Mouse (Mus musculus): Measurements from ENCODE around the gene Nr2e1.

The Nr2e1 gene

DNA sequence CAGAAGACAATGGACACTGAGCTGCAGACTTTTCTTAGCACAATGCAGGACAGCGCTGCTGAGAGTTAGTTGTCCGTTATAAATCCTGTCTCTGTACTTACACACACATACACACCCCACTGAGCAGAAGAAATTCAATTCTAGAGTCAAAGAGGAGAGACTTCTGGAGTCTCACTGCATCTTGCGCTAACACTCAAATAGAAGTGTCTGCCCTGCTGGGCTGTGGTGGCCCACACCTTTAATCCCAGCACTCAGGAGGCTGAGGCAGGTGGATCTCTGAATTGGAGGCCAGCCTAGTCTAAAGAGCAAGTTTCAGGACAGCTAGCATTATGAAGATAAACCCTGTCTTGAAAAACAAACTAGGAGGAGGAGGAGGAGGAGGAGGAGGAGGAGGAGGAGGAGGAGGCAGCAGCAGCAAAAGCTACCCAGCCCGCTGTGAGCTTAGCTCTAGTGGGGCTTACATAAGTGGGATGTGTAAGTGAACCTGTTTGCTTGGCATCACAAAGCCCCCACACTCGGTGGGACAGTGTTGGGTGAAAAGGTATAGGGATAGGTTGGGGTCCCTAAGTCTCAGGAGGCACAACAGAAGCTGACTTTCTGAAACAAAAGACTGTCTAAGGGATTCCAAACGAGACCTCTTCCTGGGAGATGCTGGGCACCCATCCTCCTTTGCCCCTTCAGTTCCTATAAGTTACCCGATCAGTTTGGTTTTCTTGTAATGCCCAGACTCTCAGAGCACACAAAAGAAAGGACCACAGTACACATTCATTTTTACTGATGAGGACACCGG, 4.7 kb upstream of the Nr2e1 start:
- DNase-seq (ENCODE audit: low spot score in 2 of 2), result no peak

DNA sequence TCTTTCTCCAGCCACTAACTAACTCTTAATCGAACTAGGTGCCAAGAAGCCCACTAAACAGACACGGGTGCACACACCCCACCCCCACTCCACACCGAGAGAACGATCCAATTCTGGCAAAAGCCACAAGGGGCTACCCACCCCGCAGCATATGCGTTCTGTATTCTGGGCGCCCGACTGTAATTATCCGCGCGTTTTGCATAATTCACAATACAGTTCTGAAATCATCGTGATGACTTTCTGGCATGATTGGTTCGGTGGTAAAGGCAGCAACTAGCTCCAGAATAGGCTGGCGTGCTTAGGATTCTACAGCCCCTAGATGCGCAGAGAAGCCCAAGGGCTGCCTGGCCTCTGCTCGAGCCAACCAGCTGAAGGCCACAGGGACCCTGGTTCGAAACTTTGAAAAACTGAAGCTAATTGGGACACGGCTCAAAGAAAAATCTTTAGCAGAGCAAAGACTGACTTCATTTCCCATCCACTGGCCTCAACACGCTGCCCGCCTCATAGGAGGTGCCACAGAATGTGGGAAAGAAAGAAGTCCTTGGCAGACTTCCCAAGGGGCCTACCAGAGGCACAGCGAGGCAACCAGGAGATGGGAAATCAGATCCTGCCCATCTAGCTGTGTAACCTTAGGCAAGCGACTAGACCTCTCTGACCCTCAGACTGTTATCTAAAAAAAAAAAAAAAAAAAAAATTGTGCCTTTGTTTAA, 2.3 kb upstream of the Nr2e1 start:
- DNase-seq (ENCODE audit: low spot score in 2 of 2), result no peak

DNA sequence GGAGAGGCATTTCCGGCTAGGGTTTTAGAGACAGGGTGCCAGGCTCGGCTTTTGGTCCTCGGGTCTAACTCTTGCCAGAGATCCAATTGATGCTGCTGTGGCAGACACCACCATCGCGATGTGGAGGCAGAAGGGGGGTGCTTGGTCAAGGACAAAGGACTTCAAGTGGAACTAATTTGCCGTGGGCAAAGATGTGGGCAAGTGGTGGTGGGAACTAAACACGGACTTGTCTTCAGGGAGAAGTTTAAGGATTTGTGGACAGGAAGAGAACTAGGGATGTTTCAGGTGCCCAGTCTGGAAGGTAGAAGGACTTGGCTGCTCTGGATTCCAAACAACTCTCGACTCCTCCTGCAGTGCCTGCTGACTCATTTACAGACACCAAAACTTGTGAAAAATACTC, 1.7 kb upstream of the Nr2e1 start:
- no peak for DNase-seq (ENCODE audit: low spot score in 2 of 2)

DNA sequence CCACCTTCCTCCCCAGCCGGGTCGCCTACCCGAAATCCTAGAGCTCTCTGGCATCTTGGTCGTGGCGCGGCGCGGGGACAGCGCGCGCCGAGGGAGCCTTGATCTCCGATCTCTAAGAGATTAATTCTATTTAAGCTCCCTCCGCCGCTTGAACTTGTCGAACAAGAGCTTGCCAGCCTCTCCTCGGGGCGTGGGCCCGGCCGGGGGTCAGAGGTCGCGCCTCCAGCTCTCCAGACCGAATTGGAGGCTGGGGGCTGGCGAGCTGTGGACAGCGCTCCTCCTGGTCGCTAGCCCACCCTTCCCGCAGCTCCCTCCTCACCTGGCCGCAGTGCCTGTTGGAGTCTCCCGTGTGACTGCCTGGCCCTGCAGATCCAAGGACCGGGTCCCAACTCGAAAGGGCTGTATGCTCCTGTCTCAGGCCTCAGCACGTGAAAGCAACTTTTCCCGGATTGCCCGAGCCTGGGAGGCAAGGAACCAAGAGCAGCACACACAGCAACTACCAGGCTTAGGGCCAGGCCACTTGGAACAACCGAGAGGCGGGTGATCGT, 1.1 kb upstream of the Nr2e1 start:
- DNase-seq (ENCODE audit: low spot score in 2 of 2), result no peak

DNA sequence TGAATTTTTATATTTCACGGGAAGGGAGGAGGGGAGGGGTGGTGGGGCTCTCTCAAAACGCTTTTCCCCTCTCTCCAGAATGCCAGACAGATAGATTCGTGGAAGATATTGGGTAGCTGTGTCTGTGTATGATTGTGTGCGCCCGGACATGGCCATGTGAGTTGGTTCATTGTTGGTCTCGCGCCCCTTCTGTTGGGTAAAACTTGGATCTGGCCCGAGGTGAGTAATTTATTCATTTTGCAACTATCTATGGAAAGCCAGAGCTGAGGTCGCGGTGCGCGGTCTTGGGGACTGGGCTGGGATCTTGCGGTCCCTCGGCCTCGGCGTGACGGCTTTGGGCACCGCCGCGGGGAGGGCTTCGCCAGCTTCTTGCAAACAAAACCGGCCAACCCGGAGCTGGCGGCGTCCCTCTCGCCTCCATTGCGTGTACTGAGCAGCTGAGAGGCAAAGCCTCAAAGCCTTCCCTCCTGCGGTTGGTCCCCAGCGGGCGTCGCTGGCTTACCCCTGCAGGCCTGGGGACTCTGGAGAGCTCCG, 537 bp upstream of the Nr2e1 start:
- DNase-seq (ENCODE audit: low spot score in 2 of 2), result no peak

DNA sequence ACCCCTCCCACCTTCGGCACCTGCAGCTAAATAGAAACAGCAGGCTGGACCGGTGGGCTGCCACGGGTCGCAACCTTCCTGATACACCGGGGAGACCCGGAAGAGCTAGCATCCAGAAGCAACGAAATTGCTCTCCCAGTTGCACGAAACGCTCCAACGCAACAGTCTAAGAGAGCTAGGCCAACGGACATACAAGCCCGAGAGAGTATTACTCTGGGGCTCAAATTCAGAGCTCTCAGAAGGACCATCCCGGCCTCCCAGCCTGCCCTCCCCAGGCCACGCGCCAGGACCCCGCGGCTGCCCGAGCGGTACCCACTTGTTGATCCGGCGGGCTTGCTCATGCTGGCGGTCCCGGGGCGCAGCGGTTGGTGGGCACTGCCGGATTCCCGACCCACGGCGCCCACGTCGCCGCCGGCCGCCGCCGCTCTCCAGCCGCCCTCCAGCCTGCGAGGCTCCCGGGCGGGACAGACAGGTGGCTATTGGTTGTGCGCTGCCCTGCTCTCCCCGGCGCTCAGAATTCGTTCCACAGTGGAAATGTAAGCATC, 794 bp downstream of the Nr2e1 start:
- DNase-seq (ENCODE audit: low spot score in 2 of 2), result no peak

DNA sequence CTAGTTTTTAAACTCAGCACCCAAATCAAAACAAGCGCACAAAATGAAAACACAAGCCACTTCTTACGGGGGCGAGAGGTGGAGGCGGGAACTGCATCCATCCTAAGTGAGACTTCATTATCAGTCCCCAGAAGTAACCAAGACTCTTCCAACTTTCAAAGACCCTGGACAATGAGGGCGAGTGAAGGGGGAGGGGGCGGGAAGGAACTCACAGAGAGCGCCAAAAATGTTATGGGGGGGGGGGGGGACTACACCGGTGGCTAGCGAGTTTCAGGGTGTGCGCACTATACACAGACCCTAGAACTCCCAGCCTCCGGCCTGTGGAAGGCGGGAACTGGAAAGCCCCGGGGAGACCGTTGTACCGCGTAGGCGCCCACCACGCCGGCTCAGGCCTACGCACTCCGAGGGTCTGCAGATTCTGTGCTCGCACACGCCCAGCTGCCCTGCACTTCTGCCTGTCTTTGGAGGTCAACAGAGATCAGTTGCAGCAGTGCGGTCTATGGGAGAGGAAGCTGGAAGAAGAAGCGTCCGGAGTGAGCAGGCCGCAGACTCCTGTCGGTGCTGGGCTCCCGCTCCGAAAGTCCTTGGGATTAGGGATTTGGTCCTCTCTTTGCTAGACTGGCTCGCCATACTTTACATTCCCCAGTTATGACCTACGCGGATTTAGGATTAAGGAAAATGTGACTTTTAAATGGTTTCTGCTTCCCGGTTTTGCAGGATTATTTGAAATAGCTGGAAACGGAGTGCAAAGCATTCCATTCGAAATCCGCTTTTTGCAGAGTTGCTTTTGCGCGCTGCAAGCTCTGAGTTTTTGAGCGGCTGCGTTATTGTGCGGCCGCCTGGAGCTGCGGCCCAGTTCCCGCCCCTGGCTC, 1.5 kb downstream of the Nr2e1 start:
- DNase-seq (ENCODE audit: low spot score in 2 of 2), result no peak

DNA sequence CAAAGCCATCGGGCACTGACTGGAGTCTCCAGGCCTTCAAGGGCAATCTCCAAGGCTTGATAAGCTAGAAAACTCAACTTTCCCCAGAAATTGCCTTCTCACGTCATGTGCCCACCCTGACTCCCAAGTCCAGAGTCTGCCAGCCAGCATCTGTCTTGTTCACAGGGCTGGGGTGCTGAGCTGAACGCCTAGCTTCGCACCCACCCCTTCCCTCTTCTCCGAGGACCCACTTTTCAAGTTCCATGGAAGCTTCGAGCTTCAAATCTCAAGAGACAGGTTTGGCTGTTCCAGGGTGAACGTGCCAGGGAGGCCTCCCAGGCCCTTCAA, 2.5 kb downstream of the Nr2e1 start:
- no peak for DNase-seq (ENCODE audit: low spot score in 2 of 2)

DNA sequence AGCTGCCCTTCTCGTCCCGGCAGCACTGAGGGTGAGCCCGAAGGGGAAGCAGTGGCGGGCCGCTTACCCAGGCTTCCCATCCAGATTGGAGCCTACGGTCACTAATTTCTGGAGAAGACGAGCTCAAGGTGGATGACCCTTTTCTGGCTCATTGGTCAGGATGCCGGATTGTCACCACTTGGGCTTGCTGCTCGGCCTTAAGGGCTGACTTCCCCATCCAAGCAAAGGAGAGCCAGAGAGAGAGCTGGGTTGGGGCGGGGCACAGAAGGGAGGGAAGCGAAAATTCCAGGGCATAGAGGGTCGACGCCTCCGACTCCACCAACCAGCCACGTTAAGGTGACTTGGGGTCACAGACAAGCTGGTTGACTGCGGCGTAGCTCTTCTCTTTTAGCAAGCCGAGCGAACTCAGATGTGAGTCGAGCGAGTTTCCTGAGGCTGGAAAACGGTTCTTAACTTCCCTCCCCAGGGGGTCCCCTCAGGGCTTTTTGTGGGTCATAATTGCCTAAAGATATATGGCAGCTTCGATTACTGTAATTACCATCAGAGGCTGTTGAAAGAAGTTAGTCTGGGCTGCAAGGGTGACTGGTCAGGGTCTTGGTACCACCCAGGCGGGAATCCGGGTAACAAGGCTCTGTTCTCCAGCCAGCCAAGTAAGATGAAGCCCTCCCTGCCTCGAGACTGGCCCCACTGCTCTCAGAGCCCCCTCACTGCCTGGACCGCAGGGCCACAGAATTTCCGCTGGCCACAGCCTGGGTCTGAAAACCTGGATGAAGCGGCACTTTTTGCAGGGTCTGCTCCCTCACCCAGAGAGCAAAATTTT, 3.1 kb downstream of the Nr2e1 start:
- no peak for DNase-seq (ENCODE audit: low spot score in 2 of 2)

DNA sequence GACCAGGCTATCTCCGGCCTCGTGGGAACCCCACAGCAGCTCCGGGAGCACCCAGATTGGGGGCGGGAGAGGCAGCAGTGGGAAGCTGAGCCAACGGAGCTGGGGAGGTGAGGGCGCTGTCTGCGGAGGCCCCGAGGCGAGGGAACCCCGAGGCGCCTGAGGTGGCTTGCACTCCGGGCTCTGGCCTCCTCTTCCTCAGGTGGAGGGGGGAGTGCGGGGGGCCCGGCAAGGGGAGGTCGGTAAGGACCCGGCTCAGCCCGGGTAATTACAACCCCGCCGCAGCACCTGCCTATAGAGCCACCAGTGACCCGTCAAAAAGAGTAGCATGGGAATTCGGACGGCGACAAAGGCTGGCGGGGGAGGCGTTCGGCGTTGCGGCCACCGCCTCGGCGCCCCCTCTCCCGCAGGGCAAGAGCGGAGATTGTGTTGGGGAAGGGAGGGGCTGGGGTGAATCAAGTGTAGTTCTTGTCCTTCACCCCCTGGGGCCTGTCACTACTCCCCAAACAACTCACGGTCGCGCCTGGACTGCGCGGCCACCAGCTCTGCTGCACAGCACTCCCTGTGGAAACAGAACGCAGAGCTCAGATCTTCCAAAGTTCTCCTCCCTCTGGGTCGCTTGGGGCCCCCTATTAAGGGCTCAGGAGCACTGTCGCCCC, 3.8 kb downstream of the Nr2e1 start:
- DNase-seq (ENCODE audit: low spot score in 2 of 2), result no peak

DNA sequence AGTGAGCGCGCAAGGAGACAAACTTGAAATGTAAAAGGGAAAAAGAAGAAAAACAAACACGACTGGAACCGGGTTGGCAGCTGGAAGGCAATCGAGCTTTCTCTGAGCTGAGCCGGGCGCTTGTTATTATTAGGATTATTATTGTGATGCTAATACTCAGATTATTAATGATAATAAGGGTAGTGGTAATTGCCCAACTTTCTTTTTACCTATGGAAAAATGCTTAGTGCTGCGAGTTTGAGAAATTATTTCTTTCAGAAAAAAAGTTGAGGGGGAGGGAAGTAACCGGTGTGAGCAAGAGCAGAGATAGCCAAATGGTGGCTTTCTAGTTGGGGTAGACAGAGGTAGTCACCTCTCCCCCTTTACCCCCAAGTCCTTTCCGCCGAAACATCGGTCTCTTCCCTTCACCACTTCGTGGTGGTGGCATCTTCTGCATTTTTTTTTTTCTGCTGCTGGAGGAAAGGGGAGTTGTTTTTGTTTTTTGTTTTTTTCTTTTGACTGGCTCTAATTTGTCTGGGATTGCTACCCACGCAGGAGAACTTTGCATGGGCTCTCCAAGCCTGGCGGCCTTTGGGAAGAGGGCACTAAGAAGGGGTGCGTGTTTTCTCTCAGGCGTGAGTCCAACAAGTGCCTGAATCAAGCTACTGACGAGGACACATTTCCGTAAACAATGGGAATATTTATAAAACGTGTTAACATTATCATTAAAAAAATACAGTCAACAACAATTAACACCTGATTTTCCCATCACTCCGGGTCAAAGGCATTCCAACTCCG, 4.5 kb downstream of the Nr2e1 start:
- no peak for DNase-seq (ENCODE audit: low spot score in 2 of 2)

DNA sequence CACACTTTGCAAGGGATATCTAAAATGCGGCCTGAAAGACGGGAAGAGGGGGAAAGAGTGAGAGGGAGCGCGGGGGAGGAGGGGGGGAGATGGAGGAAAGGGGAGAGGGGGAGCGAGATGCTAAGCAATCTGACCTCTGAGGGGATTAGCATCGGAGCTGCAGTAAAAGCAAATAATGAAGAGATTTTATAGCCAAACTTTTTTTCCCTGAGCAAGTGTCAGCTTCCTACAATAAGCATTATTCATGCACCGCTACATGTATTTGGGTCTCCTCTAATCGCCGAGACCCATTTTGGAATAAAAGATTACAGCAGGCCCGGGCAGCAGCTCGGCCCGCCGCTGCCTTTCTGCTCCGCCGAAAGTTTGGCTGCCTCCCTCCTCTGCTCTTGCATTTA, 5.2 kb downstream of the Nr2e1 start:
- no peak for DNase-seq (ENCODE audit: low spot score in 2 of 2)

DNA sequence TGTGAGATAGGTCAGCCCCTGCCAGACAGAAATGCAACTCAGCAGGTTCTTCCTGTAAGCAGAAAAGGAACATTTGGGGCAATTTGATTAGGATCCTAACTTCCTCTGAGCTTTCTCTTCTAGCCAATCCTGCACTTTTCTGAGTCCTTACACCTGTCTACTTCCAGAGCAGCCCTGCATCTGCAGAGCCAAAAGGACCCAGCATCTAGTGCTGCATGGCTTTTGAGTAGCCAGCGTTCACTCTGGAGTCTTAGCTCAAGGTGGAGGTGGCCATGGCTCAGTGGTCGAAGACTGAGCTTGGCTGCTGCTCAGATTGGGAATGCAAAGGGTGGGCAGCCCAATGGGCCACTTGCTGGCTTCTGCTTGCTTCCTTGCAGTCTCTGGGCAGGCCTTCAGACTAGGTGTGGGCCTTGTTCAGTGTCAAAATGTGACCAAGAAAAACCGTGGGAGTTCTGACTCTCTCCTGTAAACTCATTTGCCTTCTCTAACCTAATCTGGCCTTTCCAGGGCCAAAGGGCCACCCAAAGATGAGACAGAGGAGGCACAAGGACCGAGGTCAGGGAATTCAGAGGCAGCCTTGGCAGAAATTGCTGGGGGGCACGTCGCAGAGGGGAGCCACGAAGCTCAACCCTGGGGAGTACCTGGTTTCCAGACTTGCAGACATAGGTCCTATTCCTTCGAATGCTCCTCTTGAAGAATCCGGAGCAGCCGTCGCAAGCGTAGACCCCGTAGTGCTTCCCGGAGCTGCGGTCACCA, 5.7 kb downstream of the Nr2e1 start:
- DNase-seq (ENCODE audit: low spot score in 2 of 2), result no peak

DNA sequence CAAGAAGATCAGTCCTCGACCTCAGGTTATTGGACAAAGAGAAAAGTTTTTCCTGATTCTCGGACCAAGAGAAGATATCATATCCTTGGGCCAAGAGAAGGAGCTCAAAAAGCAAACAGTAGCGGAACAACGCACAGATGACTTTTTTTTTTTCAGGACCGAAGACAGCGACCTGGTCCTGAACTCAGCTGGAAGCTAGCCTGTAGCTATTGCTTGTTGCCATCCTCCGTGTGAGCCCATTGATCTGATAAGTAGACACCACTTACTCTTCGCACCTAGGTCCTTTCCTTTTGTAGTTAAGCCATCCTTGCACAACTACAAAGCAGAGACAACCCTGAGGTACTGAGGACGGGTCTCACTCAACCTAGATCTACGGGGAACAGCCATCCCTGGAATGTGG, 8.8 kb downstream of the Nr2e1 start:
- no peak for DNase-seq (ENCODE audit: low spot score in 2 of 2)

DNA sequence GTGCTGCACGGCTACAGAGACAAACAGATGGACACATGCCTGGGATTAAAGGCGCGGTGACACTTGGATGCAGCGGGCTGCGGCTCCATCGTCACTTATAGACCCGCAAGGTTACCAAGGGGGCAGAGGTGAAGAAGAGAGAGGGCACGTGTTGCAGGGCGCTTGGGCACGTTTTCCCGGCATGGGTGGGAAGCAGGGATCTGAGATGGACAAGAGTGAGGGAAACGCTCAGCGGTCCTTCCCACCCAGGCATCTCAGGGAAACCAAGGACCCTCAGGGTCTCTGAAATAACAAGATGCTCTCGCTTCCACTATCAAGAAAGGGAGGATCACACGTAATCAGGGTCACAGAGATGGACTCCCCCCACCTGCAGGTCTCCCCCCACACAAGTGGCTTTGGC, 10.5 kb downstream of the Nr2e1 start:
- DNase-seq (ENCODE audit: low spot score in 2 of 2), result no peak

DNA sequence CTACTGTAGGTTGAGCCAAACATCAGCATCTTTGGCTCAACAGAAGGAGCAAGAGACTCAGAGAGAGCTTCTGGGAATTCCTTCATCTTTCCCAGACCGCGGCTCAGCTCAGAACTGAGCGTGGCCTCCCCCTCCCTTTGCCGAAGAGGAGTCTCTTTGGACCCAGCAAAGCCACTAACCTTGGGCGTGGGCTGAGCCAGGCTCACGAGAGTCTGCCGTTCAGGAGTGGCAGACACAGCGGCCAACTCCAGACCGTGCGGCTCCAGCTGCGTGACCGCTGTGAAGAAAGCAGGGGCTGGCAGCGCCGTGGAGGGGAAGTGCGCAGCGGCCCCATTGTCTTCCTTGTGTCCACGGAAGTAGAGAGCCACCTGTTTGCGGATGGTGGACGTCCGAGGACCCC, 10.9 kb downstream of the Nr2e1 start:
- DNase-seq (ENCODE audit: low spot score in 2 of 2), result no peak

DNA sequence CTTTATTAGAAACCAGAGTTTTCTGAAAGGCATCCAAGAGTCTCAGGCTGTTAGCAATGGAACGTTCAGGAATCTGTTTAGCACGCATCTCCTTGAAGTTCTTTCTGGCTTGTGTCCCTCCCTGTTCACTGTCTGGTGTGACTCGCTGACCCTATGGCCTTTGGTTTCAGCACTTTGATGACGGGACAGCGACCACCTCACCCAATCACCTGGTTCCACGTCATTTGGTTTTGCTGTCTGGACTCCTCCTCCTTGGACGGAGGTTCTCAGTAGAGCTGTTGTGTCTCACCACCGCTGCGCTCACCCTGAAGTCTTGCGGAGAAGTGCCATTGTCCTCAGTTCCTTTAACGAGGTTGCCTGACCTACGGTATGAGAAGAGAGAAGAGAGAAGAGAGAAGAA, 21.2 kb downstream of the Nr2e1 start:
- no peak for DNase-seq (ENCODE audit: low spot score in 2 of 2)

DNA sequence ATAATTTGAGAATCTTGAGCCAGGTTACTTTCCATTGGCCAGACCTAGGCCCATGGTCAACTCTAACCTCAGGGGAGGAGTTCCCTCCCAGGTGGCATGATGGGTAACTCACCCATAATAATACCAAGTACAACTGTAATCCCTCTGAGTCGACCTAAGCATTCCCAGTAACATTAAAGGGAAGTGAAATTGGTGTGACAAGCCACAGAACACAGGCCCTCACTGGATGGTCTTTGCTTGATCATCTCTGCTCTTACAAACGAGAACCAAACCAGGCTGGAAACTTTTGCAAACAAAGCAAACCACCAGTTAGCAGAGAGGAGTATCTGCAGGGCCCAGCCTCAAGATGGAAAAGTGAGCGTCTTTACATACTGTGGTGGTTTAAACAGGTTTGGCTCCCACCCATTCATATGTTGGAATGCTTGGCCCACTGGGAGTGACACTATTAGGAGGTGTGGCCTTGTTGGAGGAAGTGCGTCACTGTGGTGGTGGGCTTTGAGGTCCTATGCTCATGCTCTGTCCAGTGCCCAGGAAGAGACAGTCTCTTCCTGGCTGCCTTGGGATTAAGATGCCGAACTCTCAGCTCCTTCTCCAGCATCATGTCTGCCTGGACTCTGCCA, 23.7 kb downstream of the Nr2e1 start:
- DNase-seq (ENCODE audit: low spot score in 2 of 2), result no peak

All from spleen, postnatal 14 days (tissue).